Mouse (Mus musculus) induced T-regulatory cell, adult 2 months (primary cell): ENCODE results near the gene Snd1.
A peak's percentile ranks its signal among the peaks of the same experiment; 100 is the strongest.

Source experiments
- DNase-seq: peaks from one replicate; pipeline ENCODE4 v3.0.0-alpha.2; 2012; ENCODE audit warnings: low read depth

The Snd1 gene

DNA sequence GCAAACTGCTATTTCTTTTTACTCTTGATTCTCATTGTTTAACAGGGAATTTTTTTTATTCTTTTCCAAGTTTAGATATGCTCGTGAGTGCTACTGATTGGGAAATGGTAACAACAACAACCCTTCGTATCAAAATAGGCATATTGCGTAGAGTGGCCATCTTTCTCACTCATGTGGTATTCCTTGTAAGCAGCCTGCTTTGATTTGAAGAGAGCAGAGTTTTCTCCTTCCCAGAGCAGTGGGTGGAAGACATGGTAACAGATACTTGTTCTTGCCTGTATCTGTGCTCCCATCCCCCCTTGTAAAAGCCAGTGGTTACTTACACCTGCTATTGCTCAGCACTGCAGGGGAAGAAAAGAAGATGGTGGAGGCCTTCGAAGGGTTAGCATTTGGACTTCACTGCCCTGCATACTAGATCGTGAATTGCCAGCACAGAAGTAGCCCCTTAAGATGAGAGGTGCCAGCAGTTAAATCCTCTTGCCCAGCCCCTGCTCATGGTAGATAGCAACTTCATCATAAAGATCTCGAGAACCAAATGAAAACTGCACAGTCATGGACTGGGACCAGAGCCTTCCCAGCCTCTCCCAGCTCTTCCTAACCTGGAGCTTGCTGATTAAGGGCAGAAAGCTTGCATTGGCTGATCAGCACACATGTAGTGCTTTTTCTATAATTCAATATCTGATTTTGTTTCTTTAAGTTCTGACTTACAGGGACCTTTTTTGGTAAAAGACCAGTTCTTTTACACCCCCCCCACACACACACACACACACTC, 279.4 kb downstream of the Snd1 start:
- no peak for DNase-seq

DNA sequence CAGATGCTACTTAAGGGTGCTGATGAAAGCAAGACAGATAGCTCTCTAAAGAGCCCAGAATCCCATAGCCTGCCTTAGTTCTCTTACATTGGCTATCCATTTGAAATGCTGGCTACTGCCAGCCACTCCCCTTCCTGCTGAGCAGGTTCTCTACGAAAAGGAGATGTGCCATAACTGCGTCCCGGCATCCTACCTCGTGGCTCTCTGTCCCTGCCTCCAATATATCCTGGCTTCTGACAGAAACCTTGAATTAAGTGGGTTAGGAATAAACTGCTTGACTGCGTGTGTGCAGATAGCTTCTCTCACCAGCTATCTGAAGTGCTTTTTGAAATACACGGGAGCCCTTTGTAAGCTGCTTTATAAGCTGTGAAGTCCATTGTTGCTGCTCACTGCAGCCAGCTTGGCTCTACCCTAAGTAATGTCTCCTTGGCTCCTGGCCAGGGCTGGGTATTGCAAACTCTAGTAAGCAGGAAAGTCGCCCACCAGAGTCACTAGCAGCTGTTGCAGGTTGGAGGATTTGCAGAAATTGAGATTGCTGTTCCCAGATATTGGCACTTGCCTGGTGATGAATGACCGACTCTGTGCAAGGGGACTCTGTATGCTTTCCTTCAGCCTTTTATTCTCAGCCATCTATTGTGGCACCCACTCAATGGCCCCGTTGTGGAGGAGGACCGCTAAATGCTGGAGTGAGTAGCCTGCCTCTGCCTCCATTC, 281.5 kb downstream of the Snd1 start:
- no peak for DNase-seq

- no peak for DNase-seq
These were observed 283.4 kb downstream of the Snd1 start for GRCm38 (mm10) chr6:28758293-28758692.

DNA sequence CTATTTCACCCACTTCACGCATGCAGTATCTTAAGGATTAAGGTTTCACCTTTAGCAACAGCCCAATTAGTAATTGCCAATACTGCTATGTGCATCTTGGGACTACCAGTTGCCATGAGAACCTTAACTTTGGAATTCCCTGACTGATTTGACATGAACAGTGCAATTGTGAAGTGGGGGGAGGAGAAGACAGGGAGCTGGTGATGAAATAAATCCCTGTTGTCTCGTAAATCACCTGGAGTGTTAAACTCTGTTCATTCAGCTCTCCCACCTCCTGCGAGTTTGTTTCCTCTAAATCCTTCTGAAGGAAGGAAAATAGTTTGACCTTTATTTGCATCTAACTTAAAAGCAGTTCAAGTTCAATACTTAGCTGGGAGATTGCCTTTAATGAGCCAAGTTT, 286.8 kb downstream of the Snd1 start:
- no peak for DNase-seq

GRCm38 (mm10) chr6:28762132-28762775, 287.3 kb downstream of the Snd1 start:
- DNase-seq: no peak

- no peak for DNase-seq
These were observed 291.7 kb downstream of the Snd1 start for GRCm38 (mm10) chr6:28766622-28767021.

- no peak for DNase-seq
These were observed 293.0 kb downstream of the Snd1 start for GRCm38 (mm10) chr6:28767891-28768481.

DNA sequence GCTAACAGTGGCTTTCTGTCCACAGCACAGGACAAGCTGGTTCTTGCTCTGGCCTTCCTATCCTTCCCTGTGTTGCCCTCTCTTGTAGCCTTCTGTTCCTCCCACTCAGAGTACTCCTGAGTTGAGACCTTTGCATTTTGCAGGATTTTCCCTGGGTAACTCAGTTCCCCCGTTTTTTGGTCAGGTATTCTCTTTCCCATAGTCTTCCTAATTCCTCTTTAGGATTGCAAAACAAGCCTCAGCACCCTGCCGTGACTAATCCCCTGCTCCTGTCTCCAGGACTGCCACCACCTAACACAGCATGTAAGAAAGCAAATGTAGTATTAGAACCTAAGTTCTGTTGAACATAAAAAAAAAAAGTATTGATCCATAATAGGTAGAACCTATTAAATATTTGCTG, 296.4 kb downstream of the Snd1 start:
- DNase-seq: no peak

DNA sequence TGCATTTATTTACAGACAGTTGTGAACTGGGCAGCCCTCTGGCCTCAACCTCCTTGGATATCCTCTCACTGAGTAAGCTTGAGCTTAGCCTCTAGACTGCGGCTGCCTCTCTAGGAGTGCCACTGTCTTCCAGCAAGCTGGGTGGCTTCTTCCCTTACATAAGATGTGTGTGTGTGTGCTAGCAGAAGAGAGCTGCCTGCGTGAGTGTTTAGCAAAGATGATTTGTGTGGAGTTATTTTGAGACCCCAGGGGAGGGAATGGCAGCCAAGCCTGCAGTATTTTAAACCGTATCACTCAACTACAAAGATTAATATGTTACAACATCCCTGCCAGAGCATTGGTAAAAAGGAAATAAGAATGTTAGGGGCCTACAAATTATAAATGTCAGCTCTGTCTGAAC, 306.8 kb downstream of the Snd1 start:
- DNase-seq: no peak

DNA sequence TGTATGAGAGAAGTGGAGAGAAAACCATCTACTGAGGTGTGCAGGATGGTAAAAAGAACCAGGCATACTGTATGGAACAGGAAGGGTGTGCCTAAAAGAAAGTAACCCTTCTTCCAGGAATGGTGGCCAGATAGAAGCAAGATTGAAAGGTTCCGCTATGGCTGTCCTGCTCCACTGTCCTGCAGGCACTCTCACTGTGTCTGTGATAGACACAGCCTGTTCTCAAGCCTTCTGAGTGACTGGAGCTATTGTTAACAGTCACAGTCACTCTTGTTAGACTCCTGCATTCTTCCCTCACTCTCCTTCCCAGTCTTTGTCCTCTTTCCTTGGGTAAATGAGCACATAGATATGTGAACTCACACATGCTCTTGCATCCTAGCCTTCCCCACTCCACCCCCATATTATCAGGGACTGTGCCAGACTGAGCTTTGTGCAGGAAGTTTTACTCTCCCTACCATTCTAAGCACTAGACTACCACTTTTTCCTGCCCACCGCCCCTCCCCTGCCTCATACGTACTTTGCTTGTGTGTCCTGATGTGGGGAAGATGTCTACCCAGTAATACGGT, 308.2 kb downstream of the Snd1 start:
- DNase-seq: no peak

- no peak for DNase-seq
These were observed 309.0 kb downstream of the Snd1 start for GRCm38 (mm10) chr6:28783953-28784352.

- DNase-seq: no peak
These were observed 310.8 kb downstream of the Snd1 start for GRCm38 (mm10) chr6:28785770-28786169.

GRCm38 (mm10) chr6:28787133-28787532, 312.2 kb downstream of the Snd1 start:
- DNase-seq: no peak

GRCm38 (mm10) chr6:28789685-28790084, 314.7 kb downstream of the Snd1 start:
- no peak for DNase-seq

DNA sequence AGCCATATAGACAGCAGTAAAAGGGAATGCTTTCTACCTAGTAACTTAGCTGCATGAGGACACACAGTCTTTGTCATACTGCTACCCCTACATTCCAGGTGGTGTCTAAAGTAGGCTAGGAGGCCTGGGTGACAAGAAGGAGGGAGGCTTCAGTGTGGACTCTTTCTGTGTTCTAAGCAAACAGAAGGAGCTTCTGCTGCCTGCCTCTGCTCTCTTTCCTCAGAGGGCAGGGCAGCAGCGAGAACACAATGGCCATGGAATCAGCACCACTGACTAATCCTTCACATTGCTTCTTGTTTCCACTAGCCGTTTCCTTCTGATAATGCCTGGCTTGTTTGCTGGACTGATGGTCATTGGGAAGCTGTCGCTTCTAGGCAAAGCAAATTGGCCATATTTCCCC, 316.2 kb downstream of the Snd1 start:
- DNase-seq: no peak

- peak; percentile 23 for DNase-seq
These were observed 316.9 kb downstream of the Snd1 start for GRCm38 (mm10) chr6:28791809-28792208.

DNA sequence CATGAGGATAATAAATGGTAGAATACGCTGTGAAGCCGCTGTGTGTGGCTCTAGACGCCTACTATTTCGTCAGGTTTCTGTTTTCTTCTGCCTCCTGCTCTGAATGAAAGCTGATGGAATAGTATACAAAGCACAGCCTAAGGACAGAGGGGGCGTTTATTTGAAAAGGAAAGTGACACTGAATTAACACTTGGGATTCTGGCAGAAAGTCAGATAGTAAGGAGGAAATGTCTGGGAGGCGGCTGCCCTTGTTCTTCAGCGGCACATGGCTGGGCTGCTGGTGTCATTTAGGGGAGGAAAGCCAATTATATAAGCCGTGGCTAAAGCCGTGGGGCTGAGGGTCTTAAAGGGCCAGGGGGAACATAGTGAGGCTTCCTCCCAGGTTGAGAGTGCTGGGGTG, 320.4 kb downstream of the Snd1 start:
- no peak for DNase-seq

DNA sequence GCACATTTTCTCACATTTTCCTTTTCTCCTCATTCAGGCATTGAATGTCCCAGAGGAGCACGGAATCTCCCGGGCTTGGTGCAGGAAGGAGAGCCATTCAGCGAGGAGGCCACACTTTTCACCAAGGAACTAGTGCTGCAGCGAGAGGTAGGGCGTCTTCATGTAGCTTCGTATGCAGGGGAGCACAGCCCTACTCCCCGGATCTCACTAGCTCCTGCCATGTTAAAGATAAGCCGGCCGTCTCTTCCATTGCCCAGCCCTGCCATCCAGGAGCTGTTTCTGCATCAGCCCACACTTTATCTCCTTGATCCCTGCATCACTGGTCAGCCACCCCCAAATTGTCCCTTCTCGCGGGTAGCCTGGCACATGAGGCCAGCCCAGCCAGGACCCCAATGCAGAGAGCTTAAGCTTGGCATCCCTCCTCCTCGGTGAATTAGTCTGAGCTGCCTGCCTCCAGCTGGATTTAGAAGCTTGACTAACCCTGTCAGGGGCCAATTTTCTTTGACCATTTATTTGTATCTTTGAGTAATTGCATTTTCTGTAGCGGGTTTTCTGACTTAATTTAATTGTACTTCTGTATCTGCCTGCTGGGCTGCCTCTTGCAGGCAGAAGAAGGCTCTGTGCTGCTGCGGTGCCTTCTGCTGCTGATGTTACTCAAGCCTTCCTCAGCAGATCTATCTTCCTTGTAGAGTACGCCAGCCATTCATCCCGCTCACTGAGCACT, 321.0 kb downstream of the Snd1 start:
- DNase-seq: no peak

GRCm38 (mm10) chr6:28799818-28800217, 324.9 kb downstream of the Snd1 start:
- no peak for DNase-seq

- no peak for DNase-seq
These were observed 326.0 kb downstream of the Snd1 start for GRCm38 (mm10) chr6:28800976-28801375.

DNA sequence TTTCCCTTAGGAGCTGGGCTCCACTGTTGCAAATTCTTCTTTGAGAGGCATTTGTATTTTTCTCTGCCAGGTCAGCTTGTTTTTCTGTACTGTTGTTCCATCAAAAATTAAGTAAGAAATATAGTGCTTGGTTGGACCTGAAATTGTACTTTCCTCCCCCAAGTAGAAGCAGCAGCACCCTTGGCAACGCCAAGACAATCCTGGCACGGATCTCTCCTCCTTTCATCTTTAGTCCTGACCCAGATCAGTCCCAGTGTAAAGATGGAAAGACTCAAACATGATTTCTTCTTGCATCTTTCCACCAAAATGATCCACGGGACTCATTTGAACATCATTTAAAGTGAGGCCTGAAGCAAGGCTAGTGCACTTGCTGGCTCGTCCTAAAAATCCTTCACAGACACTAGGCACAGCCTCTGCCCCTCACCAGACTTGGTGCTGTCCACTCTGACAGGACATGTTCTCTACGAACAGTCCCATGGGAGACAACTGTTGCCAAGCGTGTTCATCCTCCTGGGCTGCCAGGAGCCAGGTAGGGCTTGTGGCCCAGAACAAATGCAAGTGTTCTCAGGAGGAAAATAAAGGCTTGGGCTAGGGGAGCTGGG, 328.8 kb downstream of the Snd1 start:
- DNase-seq: no peak
